Mouse (Mus musculus): ENCODE measurements around the gene Syt13.

Syt13 gene

GRCm38 (mm10) chr2:92914933-92915553 lies at the start of gene Syt13:
TSS of gene Syt13 (plus strand) at chr2:92915098.
- in situ Hi-C loops (cut with MboI, MseI) = no loop called here

GRCm38 (mm10) chr2:92866616-92867015 lies 48.3 kb upstream of the Syt13 start:
- in situ Hi-C loops (cut with MboI, MseI) = no loop called here

GRCm38 (mm10) chr2:92870139-92870836 lies 44.6 kb upstream of the Syt13 start:
- in situ Hi-C loops (cut with MboI, MseI) = no loop called here

GRCm38 (mm10) chr2:92871093-92871686 lies 43.7 kb upstream of the Syt13 start:
- in situ Hi-C loops (cut with MboI, MseI) = no loop called here

- in situ Hi-C loops (cut with MboI, MseI) = no loop called here
Measured at GRCm38 (mm10) chr2:92872652-92873051, 42.2 kb upstream of the Syt13 start.

- in situ Hi-C loops (cut with MboI, MseI) = no loop called here
Measured at GRCm38 (mm10) chr2:92874592-92874991, 40.3 kb upstream of the Syt13 start.

GRCm38 (mm10) chr2:92877488-92877887 lies 37.4 kb upstream of the Syt13 start:
- in situ Hi-C loops (cut with MboI, MseI) = loop anchor here (25.0 kb wide), 1 partner anchor 610 kb away; no protein-coding TSS in a partner anchor

- in situ Hi-C loops (cut with MboI, MseI) = loop anchor here (25.0 kb wide), 1 partner anchor 604 kb away; no protein-coding TSS in a partner anchor
Measured at GRCm38 (mm10) chr2:92883039-92883911, 31.6 kb upstream of the Syt13 start.

GRCm38 (mm10) chr2:92883912-92884243 lies 31.0 kb upstream of the Syt13 start:
- in situ Hi-C loops (cut with MboI, MseI) = loop anchor here (25.0 kb wide), 1 partner anchor 603 kb away; no protein-coding TSS in a partner anchor

GRCm38 (mm10) chr2:92884976-92885375 lies 29.9 kb upstream of the Syt13 start:
- in situ Hi-C loops (cut with MboI, MseI) = loop anchor here (25.0 kb wide), 1 partner anchor 602 kb away; no protein-coding TSS in a partner anchor

GRCm38 (mm10) chr2:92886862-92887261 lies 28.0 kb upstream of the Syt13 start:
- in situ Hi-C loops (cut with MboI, MseI) = loop anchor here (25.0 kb wide), 1 partner anchor 600 kb away; no protein-coding TSS in a partner anchor

- in situ Hi-C loops (cut with MboI, MseI) = loop anchor here (25.0 kb wide), 1 partner anchor 595 kb away; no protein-coding TSS in a partner anchor
Measured at GRCm38 (mm10) chr2:92892524-92892923, 22.4 kb upstream of the Syt13 start.

GRCm38 (mm10) chr2:92903650-92904049 lies 11.2 kb upstream of the Syt13 start:
- in situ Hi-C loops (cut with MboI, MseI) = loop anchor here (5.0 kb wide), 1 partner anchor 169 kb away; no protein-coding TSS in a partner anchor

- in situ Hi-C loops (cut with MboI, MseI) = loop anchor here (5.0 kb wide), 1 partner anchor 168 kb away; no protein-coding TSS in a partner anchor
Measured at GRCm38 (mm10) chr2:92904307-92904859, 10.5 kb upstream of the Syt13 start.

GRCm38 (mm10) chr2:92910371-92910770 lies 4.5 kb upstream of the Syt13 start:
- in situ Hi-C loops (cut with MboI, MseI) = no loop called here

- in situ Hi-C loops (cut with MboI, MseI) = no loop called here
Measured at GRCm38 (mm10) chr2:92912312-92912711, 2.6 kb upstream of the Syt13 start.

- in situ Hi-C loops (cut with MboI, MseI) = no loop called here
Measured at GRCm38 (mm10) chr2:92913295-92913694, 1.6 kb upstream of the Syt13 start.

GRCm38 (mm10) chr2:92915659-92916631 lies 1.0 kb downstream of the Syt13 start:
- in situ Hi-C loops (cut with MboI, MseI) = no loop called here

GRCm38 (mm10) chr2:92917405-92918142 lies 2.7 kb downstream of the Syt13 start:
- in situ Hi-C loops (cut with MboI, MseI) = no loop called here
